Mouse (Mus musculus): ENCODE measurements at regions not wholly inside any gene's neighbourhood (a gene's known extent, or its start where the extent isn't known, plus 50 kb on each side); places are given as distances from the start of the nearest gene placed in this dataset.

DNA sequence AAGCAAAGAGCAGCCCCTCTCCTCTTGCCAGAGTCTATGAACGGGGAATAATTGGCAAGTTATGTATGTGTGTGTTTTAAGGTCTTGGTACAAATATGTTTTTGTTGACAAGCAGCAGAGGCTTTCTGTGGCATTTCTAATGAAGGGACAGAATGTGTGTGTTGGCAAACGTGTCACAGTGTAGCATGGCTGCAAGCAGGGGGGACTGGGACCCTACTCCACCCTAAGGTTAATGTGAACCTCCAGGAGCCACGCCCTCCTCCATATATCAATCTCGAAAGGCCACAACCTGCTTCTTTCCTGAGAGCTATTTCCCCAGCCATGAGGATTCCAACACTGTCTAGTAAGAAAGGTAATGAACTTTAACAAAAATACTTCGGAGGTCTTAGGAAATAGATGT lies 209.8 kb downstream of the Clic5 start:
- TF ChIP-seq CTCF (IDR thresholded peaks at IDR 0.05; ENCODE audit: control insufficient read depth, insufficient read depth, insufficient read length) (no peak), MAX (IDR thresholded peaks at IDR 0.05) (no peak), CEBPB (IDR thresholded peaks at IDR 0.05; ENCODE audit: low read depth) (no peak), USF1 (IDR thresholded peaks at IDR 0.05; ENCODE audit: low read depth) (no peak), FOSL1 (IDR thresholded peaks at IDR 0.05; ENCODE audit: insufficient read depth, low read length, poor library complexity, severe bottlenecking) (no peak), MYOD1 (IDR thresholded peaks at IDR 0.05; ENCODE audit: control insufficient read depth, insufficient read length, low read depth) (no peak)
